Mouse (Mus musculus): Measurements from ENCODE around the gene Vps8.

Gene Vps8

DNA sequence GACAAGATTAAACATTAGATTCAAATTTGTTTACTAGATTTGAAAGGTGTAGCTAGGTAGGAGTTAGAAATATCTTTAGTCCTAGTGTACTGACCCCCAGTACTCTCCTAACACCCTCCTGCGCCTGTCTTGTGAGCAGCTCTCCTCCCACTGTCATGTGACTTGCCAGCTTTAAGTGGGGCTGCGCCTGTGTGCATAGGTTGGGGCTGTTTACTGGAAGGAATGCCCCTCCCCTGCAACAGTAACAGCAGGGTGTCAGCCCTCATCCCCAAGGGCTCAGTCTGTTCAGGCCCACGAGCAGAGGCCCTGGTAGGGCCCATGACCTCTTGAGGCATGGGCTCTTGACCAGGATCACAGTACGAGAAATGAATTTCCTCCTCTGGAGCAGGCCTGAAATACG, 62.8 kb downstream of the Vps8 start:
- DNase-seq = no peak

DNA sequence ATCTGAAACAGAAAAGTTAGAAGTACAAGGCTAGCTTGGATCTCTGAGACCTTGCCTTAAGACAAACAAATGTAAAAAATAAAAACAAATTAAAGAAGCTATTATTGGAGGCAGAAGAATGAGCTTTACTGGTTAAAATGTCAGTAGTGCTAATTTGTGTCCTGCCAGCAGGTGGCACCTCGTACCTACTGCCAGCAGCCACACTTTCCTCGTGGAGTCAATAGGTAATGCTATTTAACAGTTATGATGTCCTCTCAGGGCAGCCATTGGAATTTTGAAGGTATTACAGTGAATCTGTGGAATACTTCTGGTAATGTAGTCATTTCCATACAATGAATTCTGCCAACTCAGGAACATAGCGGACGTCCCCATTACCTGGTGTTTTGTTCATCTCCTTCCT, 65.5 kb downstream of the Vps8 start:
- DNase-seq = peak; percentile 29 to 43

DNA sequence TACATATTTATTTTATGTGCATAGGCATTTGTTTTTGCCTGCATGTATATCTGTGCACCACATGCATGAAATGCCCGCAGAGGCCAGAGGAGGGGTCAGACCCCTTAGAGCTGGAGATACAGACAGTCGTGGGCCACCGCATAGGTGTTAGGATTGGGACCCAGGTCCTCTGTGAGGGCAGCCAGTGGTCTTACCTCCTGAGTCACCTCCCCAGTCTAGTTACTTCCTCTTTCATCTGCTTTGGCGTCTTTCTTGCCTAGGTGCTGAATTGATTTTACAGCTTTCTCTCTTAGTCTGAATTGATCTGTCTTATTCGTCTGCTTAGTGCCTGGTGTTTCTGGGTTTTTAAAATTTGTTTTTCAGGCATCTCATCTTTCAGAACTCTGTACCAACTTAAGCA, 69.4 kb downstream of the Vps8 start:
- no peak for DNase-seq

DNA sequence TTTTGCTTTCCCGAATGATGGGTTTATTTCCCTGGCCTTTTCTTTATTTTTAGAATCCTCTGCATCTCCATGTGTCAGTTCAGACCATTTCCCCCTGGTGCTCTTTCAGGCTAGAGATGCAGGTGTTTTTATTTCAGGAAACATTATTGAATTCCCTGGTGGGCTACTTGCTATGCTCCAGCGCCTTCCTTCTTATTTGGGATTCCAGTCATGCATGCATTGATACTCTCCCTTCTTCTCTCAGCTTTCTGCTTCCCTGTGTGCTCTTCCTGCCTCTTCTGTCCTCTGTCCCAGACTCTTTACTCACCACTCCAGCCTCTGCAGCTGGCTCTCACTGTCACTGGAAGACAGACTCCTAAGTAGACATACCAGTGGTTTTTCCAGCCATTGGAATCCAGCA, 70.0 kb downstream of the Vps8 start:
- no peak for DNase-seq

DNA sequence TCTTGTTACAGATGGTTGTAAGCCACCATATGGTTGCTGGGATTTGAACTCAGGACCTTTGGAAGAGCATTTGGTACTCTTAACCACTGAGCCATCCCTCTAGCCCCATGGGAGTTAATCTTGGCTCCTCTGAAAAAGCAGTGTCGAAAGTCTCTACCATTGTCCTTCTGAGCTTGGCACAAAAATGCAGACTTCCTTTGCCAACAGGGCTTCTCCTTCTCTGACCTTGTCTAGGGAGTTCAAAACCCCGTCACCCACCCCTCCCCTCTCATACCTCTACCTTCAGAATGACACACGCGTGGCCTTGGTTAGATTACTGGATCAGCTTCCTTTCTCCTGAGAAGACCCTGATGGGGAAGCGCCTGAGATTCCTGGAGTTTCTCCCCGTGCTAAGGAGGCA, 71.8 kb downstream of the Vps8 start:
- no peak for DNase-seq

DNA sequence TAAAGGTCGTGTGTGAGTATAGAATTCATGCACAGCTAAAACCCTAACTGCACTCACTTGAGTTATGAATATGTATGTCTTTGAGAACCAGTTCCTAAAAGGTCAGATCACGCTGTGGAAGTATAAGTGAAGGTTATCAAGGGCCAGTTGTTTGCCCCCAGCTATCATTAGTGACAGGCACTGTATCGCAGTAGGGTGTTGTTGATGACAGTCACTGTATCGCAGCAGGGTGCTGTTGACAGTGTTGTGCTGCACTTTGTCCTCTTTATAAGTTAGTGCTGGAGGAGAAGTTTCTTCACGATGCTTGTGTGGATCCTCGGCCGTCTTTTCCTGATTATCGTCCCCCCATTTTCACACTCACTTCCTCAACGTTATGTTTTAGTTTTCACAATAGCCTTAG, 73.9 kb downstream of the Vps8 start:
- no peak for DNase-seq

DNA sequence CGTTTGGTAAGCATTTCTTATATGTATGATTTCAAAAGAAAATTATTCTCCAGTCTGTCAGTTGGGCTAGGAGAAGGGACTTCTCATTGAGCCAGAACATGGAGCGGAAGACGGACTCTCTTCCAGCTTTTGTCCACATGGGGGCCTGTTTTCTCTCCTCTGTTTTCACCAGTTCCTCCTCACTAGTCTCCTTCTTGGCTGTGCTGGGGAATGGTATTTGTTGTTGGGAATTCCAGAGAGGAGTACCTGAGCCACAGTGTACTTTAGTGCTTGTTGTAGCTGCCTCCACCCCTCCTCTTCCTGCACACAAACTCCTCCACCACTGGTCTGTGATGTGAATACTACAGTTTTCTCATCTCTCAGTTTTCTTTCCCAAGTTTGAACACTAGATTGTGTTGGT, 74.7 kb downstream of the Vps8 start:
- no peak for DNase-seq

DNA sequence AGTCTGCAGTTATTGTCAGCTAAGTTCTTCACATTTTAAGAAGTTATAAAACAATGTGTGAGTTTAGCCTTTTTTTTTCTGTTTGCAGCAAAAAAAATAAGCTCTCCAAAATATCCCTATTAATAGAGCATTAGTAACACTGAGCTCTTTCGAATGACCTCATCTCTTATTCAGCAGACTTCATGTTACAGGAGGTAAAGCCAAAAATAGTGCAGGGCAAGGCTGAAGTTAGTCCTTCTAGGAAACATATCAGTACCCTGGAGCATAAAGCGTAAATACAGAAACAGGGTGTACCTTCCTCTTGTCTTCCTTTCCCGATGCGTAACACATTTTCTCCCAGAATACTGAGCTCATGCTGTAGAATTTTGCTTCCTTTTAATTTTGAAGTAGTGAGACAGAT, 76.1 kb downstream of the Vps8 start:
- no peak for DNase-seq

DNA sequence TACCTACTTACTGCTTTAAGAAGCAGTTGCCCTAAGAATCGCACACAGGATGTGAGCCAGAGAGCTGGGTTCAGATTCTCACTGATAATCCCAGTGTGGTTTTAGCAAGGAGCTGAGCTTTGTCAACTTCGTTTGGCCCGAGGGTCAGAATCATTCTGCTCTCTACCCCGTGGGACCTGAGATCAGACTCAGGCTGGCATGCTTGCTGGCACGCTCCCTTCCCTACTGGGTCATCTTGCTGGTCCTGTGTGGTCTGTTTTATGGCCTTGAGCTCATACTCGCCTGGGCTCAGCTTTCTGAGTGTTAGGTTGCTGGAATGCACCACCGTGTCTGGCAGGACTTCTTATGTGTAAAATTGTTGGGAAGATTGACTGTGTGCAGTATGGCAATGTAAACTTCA, 76.7 kb downstream of the Vps8 start:
- no peak for DNase-seq

DNA sequence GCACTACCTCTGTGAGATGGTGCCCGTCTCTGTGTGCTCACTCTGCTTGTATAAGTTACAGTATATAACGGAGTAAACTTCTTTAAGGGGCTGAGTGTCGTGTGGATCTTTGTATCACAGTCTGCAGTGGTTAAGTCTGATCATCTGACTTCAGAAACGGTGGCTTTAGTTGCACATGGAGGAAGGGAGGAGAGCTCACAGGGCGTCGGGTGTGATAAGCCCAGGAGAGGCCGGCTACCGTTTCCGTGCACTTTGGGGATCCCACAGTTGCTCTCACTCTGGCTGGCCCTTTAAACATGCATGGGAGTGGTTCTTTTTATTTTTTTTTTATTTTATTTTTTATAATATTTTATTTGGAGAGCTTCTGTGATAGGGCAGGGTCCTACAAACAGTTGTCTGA, 95.9 kb downstream of the Vps8 start:
- no peak for DNase-seq

DNA sequence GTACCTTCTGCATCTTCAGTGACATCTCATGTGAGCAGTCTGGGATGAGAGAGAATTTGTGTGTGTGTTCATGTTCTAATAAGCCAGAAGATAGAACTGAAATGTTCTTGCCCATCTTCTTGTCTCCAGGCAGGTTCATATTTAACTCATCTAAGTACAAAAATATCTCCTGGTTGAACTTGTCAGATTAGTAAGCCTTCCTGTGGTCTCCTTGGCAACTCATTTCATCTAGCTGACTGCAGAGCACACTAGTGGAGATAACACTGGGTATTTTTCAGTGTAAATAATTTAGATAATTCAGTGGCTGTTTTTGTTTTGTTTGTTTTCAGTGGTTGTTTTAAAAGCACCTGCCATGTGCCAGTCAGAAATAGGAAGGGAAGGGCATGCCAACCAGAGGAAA, 96.9 kb downstream of the Vps8 start:
- DNase-seq = no peak

DNA sequence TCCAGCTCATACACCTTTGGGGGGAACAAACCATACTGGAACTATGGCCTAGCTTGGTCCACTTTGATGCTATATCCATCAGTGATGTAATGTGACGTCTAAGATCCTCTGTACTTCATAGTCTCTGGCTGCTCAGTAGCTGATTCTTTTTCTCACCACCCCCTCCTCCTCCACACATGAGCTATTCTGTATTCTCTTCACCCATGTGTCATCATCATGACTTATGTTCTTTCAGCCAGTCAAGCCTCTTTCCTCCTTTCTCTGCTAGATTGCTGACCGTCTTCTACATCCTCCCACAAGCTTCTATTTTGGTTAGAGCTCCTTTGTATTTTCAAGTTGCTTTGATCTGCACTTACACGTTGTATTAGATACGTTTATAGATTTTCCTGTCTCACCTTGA, 100.8 kb downstream of the Vps8 start:
- no peak for DNase-seq

DNA sequence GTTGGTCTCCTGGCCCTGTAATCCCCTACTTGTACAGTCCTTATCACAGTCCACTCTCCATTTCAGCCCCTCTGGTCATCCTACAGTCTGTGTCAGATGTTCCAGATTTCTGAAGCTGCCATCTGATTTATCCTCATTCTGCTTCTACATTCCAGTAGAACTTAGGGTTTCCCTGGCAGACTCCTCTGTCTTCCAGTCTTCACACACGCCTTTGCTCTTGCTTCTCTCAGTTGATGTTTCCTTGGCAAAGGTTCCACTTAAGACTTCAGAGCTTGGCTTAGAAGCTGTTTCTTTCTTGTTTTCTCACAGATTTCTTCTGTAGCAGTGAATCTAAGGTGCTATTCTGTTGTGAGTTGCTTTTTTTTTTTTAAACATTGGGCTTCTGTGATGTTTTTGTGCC, 102.5 kb downstream of the Vps8 start:
- no peak for DNase-seq

DNA sequence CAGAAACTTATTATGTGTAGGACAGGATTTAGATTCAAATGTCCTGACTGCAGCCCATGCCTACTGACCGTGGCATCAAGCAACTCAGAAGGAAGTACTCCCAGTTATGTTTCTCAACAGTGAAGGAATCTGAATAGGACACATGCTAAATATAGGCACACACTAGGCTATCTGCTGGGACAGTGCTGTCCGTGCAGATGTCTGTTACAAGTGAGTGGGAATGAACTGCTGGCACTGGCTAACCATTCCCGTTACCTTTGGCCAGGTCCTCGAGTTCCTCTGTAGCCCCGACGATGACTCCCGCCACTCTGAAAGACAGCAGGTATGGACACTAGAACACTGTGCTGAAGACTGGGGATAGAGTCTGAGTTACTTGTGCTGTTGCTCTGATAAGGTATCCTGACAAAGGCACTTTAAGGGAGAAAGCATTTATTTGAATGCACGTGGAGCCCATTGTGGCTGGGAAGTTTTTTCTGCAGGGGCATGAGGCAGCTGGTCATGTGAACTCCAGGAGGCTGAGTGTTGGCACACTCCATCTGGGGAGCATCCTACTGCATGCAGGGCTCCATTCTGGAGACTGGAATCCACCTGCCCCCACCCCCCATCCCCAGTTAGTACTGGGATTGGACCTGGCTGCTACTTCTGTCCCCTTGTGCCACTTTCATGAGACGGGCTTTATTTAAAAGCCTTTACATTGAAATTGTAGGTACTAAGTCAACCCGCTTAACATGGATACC, 104.5 kb downstream of the Vps8 start:
- no peak for DNase-seq

DNA sequence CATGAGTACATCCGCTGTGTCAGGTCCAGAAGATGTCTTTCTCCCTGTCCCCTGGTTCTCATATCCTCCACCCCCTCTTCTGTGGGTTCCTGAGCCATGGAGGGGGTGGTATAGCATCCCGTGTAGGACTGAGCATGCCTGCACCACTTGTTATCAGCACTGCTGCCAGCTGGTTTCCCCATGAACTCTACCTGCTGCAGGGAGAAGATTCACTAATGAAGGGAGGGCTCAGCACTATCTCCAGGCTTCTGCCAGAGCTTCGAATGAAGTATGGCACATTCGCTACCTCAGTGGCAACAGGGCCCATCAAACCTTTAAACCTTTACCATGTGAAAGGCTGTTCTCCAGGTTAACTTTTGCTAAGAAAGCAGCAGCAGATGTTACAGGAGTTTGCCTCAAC, 110.6 kb downstream of the Vps8 start:
- no peak for DNase-seq

DNA sequence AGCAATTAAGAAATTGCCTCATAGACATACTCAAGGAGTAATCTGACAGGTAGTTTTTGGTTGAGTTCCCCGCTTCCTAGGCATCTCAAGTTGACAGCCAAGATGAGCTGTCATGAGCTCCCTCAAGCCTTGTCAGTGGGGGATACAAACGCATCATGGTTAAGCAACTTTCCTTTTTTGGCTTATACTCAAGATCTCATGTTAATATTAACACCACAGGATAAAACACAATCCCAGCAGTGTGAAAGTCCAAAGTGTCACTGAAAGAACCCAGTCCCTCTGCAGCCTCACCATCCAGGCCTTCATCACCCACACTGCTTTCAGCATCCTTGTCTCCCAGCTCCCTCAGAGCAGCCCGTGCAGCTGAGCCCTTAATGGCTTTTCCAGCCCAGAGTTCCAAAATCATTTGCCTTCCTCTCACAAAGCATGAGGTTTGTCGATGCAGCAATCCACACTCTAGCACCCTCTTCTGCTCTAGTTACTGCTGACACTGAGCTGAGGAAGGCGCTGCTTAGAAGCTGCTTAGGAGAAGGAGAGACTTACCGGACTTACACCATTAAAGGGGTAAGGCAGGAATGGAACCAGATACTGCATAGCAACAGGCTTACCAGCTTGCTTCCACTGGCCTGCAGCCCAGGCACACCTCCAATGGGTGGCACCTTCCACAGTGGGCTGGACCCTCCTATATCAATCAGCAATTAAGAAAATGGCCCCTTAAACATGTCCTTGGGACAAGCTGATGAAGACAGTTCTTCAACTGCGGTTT, 113.5 kb downstream of the Vps8 start:
- no peak for DNase-seq

DNA sequence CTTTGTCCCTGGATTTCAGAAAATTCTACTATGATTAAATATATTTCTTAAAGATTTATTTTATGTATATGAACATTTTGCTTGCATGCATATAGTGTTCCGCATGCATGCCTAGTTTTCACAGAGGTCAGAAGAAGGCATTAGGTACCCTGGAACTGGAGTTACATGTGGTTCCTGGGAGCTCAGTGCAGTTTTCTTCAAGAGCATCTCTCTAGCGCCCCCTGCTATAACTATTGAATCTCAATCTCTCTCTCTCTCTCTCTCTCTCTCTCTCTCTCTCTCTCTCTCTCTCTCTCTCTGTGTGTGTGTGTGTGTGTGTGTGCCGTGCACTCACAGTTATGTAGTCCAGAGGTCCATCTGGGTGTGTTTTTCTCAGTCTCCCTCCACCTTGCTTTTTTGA, 114.4 kb downstream of the Vps8 start:
- no peak for DNase-seq

DNA sequence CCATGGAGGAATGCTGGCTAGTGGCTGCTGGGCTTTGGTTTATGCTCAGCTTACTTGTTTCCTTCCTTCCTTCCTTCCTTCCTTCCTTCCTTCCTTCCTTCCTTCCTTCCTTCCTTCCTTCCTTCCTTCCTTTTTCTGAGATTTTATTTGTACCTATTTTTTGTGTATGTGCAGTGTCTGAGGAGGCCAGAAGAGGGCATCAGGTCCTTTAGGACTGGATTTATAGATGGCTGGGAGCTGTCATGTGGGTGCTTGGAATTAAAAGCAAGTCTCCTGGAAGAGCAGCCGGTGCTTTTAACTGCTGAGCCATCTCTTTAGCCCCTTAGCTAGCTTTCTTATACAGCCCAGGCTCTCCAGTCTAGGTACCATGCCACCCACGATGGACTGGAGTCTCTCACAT, 116.0 kb downstream of the Vps8 start:
- DNase-seq = no peak

DNA sequence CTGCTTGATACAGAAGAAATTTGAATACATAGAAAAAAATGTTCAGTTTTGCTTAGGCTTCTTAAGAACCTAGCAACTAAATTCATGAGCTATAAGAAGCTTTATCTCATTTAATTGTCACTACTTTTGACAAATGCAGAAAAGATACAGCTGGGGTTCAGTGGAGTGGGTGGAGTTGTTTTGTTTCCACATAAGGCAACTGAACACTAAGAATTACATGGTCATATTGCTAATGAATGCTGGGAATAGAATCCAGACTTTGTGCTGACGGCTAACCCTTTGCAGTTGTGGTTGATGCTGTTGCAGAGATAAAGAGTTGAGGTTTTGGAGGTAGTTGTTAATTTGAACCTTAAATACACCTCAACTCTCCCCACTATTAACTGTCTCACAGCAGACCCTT, 119.6 kb downstream of the Vps8 start:
- no peak for DNase-seq

DNA sequence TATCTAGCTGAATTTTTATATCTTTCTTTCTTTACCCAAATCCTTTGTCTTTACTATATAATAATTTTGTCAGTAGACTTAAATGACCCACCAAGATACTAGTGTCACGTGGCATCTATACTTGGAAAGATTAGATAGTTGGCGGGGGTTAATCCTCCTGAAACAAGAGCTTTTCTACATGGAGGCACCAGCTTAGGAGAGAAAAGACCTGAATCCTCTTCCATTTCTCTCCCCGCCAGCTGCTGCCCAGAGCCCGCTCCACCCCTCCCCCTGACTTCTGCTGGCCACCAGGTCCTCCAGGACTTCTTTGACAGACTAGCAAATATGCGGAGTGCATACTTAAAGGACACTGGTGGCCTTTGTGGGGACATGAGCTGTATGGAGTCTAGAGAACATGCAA, 124.5 kb downstream of the Vps8 start:
- DNase-seq = no peak

DNA sequence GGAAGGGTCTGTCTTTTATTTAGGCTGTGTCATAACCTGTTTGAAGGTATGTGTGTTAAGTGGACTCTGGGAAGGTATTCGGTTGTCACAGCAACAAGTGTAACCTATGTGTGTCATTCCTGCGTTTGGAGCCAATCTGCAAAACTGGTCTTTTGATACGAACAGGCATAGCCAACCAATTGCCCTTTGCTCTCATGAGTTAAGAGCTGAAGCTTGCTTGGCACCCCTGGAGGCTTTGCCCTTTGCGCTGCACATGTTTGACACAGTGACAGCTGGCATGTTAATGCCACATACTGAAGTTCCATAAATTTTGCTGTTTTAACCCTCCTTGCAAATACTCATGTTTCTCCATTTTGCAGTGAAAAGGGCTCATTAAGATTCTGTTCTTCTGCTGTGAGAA, 126.8 kb downstream of the Vps8 start:
- no peak for DNase-seq

DNA sequence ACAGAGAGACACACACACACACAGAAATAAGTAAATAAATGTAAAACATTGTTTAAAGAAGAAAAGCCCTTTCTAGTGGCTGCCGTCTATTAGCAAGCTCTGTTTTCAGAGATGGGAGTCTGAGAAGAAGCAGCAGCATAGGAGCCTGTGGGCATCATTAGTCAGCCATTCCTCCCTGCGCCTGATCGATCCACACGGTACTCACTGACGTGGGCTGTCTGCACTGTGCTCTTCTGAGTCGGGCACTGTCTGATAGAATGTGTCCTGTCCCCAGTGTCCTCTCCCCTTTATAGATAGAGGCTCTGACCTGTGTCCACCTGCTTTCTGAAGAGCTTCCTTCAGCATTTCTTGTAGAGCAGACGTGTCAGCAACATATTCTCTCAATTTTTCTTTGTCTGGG, 127.5 kb downstream of the Vps8 start:
- no peak for DNase-seq

DNA sequence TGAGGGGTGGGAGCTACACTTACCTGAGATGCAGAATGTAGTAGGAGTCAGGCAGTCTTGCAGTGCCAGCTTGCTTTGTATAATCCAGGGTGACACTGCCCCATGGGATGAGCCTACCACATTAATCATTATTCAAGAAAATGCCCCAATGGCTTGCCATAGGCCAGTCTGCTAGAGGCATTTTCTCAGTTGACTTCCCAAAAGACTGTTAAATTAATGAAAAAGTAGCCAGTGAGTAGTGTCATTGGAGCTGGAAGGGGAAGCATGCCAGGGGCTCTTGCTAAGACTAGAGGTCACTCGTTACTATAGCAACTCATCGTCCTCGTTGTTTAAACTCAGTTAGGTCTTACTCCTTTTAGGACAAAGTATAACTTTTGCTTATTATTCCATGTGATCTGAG, 130.6 kb downstream of the Vps8 start:
- no peak for DNase-seq

DNA sequence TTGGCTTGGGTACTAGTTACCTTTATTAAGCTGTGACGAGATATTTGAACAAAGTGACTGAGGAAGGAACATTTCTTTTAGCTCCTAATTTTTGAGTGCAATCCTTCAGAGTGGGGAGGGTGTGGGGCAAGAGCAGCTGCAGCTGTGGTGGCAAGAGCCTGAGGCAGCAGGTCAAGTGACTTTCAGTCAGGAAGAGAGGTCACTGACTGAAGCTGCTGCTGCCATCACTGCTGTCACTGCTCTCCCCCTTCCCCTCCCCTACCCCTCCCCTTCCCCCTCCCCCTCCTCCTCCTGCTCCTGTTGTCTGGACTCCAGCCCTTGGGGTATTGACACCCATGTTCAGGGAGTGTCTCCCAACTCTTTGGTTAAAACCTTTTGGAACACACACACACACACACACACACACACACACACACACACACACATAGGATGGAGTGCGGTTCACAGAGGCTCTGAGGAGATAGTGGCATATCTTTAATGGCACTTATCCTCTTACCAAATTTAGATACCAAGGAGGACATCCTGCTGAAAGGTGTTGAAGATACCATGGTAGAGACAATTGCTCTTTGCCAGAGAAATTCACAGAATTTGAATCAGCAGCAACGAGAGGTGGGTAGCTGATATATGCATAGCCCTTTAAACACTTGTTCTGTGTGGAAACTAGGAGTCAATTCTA, 139.8 kb downstream of the Vps8 start:
- DNase-seq = no peak
